Mouse (Mus musculus) kidney, embryonic 14.5 days (tissue): Measurements from ENCODE around the gene Hdgfl3. TPM values are rescaled to one million over a fixed set of nuclear protein-coding genes. Genes with fewer than 3 reads are reported as not detected.

Experiments used
- ATAC-seq: fragments of 200-750 bp; cut with Nextera tagmentation; 2 replicates; pipeline ENCODE4 v1.8.0; 2017; ENCODE audit warnings: moderate number of reproducible peaks, mild to moderate bottlenecking, moderate TSS enrichment, moderate library complexity; ENCODE audit not compliant: low FRiP score, low TSS enrichment
- H3K27ac ChIP-seq: fragments of 300-500 bp; sonication (generic); 2 replicates; pipeline ENCODE4 v1.5.1; 2014; ENCODE audit warnings: low read depth, mild to moderate bottlenecking, low read length, moderate library complexity, mixed read lengths
- H3K27me3 ChIP-seq: fragments of 300-500 bp; sonication (generic); 2 replicates; pipeline ENCODE4 v1.6.1; 2014; ENCODE audit warnings: mild to moderate bottlenecking, low read length; ENCODE audit not compliant: control insufficient read depth, insufficient read depth
- H3K36me3 ChIP-seq: fragments of 300-500 bp; sonication (generic); 2 replicates; pipeline ENCODE4 v1.6.1; 2014; ENCODE audit warnings: low read length, mixed read lengths; ENCODE audit not compliant: control insufficient read depth, insufficient read depth
- H3K4me1 ChIP-seq: fragments of 300-500 bp; sonication (generic); 2 replicates; pipeline ENCODE4 v1.6.1; 2014; ENCODE audit warnings: low read length, mixed read lengths; ENCODE audit not compliant: control insufficient read depth, insufficient read depth
- H3K4me2 ChIP-seq: fragments of 300-500 bp; sonication (generic); replicated peaks from 2 replicates; pipeline ENCODE4 v1.6.1; 2014; ENCODE audit warnings: low read depth, mild to moderate bottlenecking, low read length
- H3K4me3 ChIP-seq: fragments of 300-500 bp; sonication (generic); 2 replicates; pipeline ENCODE4 v1.5.1; 2014; ENCODE audit warnings: mild to moderate bottlenecking, low read length
- H3K9ac ChIP-seq: fragments of 300-500 bp; sonication (generic); 2 replicates; pipeline ENCODE4 v1.6.1; 2014; ENCODE audit warnings: low read depth, mild to moderate bottlenecking, low read length, moderate library complexity
- H3K9me3 ChIP-seq: fragments of 300-500 bp; sonication (generic); 2 replicates; pipeline ENCODE4 v1.6.1; 2016; ENCODE audit warnings: low read length; ENCODE audit not compliant: control insufficient read depth
- WGBS: fragments of 180-500 bp; shearing (Covaris S2); extraction: QIAGEN DNeasy Blood & Tissue Kit; methylation state at CpG from one replicate; pipeline ENCODE4 v1.1.7; 2014; 5-methylcytosine and 5-hydroxymethylcytosine counted together
- polyA plus RNA-seq: library from polyadenylated mRNA; unstranded; fragments of >200 nt; fragmentation: Nextera tagmentation; extraction: Ambion mirVana; gene quantifications from 2 replicates; pipeline ENCODE4 v1.2.1, GENCODE M21; 2014

Hdgfl3 gene
- polyA plus RNA-seq, 1 experiment from 2014 or later = 21.5 TPM

DNA sequence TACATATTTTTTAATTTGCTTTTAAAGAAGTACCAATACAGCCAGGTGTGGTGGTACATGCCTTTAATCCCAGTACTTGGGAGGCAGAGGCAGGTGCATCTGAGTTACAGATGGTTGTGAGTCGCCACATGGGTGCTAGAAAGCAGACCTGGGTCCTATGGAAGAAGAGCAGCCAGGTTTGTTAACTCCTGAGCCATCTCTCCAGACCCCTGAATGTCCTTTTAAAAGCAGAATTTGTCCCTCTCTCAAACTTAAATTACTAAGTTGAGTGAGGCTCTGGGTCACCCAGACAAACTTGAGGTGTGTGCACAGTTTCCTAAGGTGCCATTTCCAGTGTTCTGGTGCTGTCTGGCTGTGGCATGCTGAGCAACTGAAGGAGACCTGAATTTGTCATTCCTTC lies 78.6 kb downstream of the Hdgfl3 start, which contains the start of gene Gm10160:
Gene Gm10160, minus strand, starts transcription at position 101 of the 400 bp plus-strand sequence.
- H3K9ac ChIP-seq = no peak within 1 kb of the TSS
- no peaks in the 10 kb centered on the region for H3K36me3 ChIP-seq
- 86% methylated on average over 1 of the region's 1 CpGs for WGBS
- peaks cover 11% of the 10 kb centered on the region; the same call in 1 of the 2 replicates for H3K27me3 ChIP-seq
- H3K4me2 ChIP-seq = no peak within 1 kb of the TSS
- no peaks in the 10 kb centered on the region for H3K9me3 ChIP-seq
- H3K4me3 ChIP-seq = no peak within 1 kb of the TSS
- peaks cover 3% of the 10 kb centered on the region; the same call in 1 of the 2 replicates for H3K4me1 ChIP-seq
- no peak within 1 kb of the TSS for H3K27ac ChIP-seq
- ATAC-seq = no peak

DNA sequence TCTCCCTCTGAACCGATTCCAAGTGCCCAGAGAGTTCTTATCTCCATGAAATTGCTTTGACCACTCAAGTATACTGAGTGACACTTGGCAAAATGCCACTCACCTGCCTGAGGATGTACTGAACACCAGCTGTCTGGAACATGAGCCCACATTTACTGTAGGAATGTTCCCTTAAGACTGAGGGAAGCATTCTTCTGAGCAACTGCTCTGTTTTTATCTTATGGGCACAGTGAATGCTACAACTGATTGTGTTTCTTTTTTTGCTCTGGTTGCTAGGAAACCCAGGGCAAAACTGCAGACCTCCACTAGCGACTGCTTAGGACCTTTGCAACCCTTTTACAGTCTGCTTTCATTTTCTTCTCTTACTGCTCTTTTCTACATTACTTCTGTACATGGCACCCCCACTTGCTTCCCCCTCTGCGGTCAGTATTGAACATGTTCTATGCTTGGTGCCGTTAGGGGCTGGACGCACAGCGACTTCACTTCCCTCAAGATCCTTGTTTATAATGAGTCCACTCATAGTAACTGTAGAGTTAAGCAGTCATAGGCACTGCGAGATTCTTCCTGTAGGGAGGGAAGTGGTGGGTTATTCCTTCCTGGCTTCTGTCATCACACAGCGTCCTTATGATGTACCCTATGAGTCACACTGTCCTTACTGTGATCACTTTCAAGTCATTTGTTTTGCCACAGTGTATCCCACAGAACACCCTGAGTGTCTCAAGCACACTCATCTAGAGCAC lies 79.5 kb downstream of the Hdgfl3 start:
- no peaks in the 10 kb centered on the region for H3K9me3 ChIP-seq
- 74% methylated on average over 8 of the region's 8 CpGs for WGBS
- no peaks in the 10 kb centered on the region for H3K36me3 ChIP-seq
- H3K27me3 ChIP-seq = peaks cover 11% of the 10 kb centered on the region; the same call in 1 of the 2 replicates
- no peak overlapping the region for H3K27ac ChIP-seq
- no peak overlapping the region for H3K9ac ChIP-seq
- H3K4me3 ChIP-seq = no peak overlapping the region
- H3K4me2 ChIP-seq = no peak overlapping the region
- peaks cover 3% of the 10 kb centered on the region; the same call in 1 of the 2 replicates for H3K4me1 ChIP-seq
- no peak for ATAC-seq

DNA sequence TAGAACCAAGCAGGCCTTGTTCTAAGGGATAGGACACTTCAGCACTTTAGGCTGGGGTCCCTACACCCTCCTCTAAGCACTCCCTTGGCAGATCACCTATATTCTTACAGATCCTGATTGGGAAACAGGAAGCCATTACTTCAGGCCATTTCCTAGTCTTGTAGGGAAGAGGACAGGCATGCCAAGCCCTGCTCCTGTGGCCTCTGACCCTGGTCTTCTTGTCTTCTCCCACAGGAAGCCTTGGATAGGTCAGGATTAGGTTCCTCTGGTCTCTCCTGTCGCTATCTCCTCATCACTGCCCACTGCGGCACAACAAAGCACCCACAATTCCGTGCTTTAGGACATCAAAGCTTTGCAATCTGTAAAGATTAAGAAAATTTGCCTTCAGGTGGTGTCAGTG lies 82.6 kb downstream of the Hdgfl3 start:
- Histone ChIP-seq H3K9ac (no peak overlapping the region), H3K4me2 (no peak overlapping the region), H3K4me3 (no peak overlapping the region), H3K27me3 (no peaks in the 10 kb centered on the region), H3K36me3 (no peaks in the 10 kb centered on the region), H3K4me1 (no peaks in the 10 kb centered on the region), H3K9me3 (no peaks in the 10 kb centered on the region), H3K27ac (peak overlapping the region; percentile 38; the same call in 1 of the 2 replicates)
- ATAC-seq = no peak
- 74% methylated on average over 3 of the region's 3 CpGs for WGBS

DNA sequence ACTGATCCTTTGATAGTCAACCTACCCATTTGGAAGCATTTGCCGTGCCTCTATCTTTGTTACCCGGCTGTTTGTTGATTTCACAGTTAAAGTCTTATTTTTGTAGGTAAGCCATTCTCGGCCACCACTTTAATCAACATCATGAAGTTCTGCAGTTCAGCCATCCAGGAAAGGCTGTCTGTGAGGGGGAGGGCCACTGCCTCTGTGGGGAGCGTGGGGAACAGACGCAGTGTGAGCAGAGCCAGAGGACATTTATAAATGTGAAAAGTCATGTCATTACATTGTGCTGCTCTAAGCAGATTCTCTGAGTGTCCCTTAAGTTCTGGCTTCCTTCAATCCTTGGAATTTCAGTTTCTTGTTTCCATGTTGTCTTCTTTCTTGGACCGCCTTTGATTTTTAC lies 84.1 kb downstream of the Hdgfl3 start:
- 58% methylated on average over 6 of the region's 6 CpGs for WGBS
- Histone ChIP-seq H3K4me3 (no peak overlapping the region), H3K4me1 (0 out of 2 replicates have a peak, but pooled peaks cover 2% of the 10 kb centered on the region), H3K9ac (no peak overlapping the region), H3K9me3 (no peaks in the 10 kb centered on the region), H3K27ac (no peak overlapping the region), H3K27me3 (no peaks in the 10 kb centered on the region), H3K36me3 (no peaks in the 10 kb centered on the region), H3K4me2 (no peak overlapping the region)
- ATAC-seq = no peak

DNA sequence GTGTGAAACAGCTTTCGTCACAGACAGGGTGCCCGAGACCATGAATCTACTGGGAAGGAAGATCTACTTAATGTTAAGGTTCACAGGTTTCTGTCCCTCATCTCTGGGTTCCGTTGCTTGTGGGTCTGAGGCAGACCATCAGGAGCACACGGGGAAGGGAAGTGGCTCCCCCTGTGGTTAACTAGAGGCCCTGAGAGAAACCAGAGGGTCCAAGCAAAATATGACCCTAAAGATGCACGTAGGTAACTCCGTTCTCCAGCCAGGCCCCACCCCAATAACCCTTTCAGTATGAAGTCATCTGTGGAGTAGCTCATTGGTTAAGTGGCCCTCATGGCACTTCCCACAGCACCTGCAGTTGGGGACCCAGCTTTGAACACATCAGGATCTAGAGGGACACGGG lies 84.6 kb downstream of the Hdgfl3 start:
- Histone ChIP-seq H3K4me2 (no peak overlapping the region), H3K27ac (no peak overlapping the region), H3K4me3 (no peak overlapping the region), H3K4me1 (0 out of 2 replicates have a peak, but pooled peaks cover 5% of the 10 kb centered on the region), H3K27me3 (no peaks in the 10 kb centered on the region), H3K36me3 (no peaks in the 10 kb centered on the region), H3K9me3 (no peaks in the 10 kb centered on the region), H3K9ac (no peak overlapping the region)
- no peak for ATAC-seq
- WGBS = 94% methylated on average over 7 of the region's 7 CpGs

DNA sequence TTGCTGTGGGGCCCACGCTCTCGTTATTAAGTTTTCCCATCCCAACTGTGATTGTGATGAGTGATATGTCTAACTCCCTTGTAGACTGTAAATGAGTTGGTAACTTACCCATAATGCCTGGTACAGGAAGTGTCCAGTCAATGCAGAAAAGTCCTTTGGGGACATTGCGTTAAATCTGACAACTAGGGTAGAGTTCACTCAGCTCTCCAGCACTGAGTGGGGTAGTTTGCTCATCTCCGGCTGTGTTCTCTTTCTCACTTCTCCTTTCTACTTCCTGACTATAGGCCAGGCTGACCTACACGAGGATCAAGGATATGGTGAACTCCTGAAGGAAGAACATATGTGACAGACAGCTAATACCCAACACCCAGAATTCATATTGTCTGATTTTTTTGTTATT lies 85.1 kb downstream of the Hdgfl3 start:
- H3K9me3 ChIP-seq = no peaks in the 10 kb centered on the region
- no peak overlapping the region for H3K4me2 ChIP-seq
- H3K4me3 ChIP-seq = no peak overlapping the region
- no peaks in the 10 kb centered on the region for H3K27me3 ChIP-seq
- no peak overlapping the region for H3K9ac ChIP-seq
- H3K36me3 ChIP-seq = no peaks in the 10 kb centered on the region
- ATAC-seq = no peak
- WGBS = 89% methylated on average over 5 of the region's 5 CpGs
- H3K27ac ChIP-seq = no peak overlapping the region
- 0 out of 2 replicates have a peak, but pooled peaks cover 5% of the 10 kb centered on the region for H3K4me1 ChIP-seq

DNA sequence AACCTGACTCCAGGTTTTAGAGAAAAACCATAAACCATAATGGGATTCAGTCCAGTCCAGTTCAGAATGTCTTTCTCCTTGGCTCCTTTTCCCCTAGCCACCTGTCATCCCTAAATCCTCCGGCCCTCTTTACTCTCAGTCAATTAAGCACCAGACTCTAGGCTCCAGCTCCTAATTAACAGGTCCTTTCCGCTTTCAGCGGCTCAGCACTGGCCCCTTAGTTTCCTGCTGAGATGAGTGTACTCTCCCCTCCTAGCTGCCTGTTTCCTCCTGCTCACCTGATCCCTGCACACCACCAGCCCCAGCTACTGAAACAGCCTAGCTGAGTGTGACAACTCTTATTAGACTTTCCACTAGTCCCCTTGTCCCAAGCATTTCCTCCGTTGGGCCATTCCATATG lies 86.5 kb downstream of the Hdgfl3 start:
- Histone ChIP-seq H3K27ac (no peak overlapping the region), H3K36me3 (no peaks in the 10 kb centered on the region), H3K4me3 (no peak overlapping the region), H3K9me3 (no peaks in the 10 kb centered on the region), H3K27me3 (no peaks in the 10 kb centered on the region), H3K4me1 (0 out of 2 replicates have a peak, but pooled peaks cover 5% of the 10 kb centered on the region), H3K9ac (no peak overlapping the region), H3K4me2 (no peak overlapping the region)
- 39% methylated on average over 4 of the region's 4 CpGs for WGBS
- no peak for ATAC-seq

DNA sequence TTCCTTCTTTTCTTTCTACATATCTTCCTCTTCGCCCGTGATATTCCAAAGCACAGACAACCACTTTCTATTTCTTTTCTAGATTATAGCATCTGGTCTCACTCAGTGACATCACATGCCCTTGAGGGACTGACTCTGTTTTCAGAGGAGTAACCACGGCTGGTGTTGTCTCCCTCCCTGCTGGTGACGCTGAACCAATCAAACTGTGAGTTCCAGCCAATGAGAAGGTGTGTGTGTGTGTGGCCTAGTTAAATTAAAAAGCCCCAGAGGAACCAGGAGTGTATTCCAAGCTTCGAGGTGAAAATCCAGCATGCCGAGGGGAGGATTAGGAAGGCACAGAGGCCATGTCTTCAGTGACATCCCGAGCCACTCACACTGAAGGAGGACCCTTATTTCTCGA lies 87.3 kb downstream of the Hdgfl3 start:
- WGBS = 44% methylated on average over 8 of the region's 8 CpGs
- Histone ChIP-seq H3K4me2 (no peak overlapping the region), H3K4me3 (no peak overlapping the region), H3K9ac (no peak overlapping the region), H3K4me1 (0 out of 2 replicates have a peak, but pooled peaks cover 5% of the 10 kb centered on the region), H3K36me3 (no peaks in the 10 kb centered on the region), H3K27me3 (no peaks in the 10 kb centered on the region), H3K27ac (no peak overlapping the region), H3K9me3 (no peaks in the 10 kb centered on the region)
- ATAC-seq = no peak

DNA sequence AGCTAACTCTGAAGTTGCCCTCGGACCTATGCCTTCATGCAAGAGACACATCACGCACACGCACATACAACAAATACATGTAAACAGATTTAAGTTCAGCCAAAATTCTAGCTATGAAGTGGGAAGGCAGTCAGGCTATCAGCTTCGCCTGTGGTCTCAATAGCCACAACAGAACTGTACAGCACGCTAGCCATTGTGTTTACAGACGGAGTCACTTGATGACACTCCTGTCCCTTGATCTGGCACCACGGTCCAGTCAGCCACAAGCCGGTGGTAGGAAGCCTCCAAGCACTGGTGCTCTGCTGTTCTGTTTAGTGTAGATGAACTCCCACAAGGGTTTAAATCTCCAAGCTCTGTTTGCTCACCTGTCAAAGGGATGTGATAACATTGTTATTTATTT lies 88.3 kb downstream of the Hdgfl3 start:
- no peaks in the 10 kb centered on the region for H3K27me3 ChIP-seq
- no peak overlapping the region for H3K4me3 ChIP-seq
- no peak for ATAC-seq
- 78% methylated on average over 8 of the region's 8 CpGs for whole genome bisulfite sequencing
- H3K9me3 ChIP-seq = no peaks in the 10 kb centered on the region
- no peak overlapping the region for H3K9ac ChIP-seq
- H3K27ac ChIP-seq = no peak overlapping the region
- H3K4me2 ChIP-seq = no peak overlapping the region
- H3K36me3 ChIP-seq = no peaks in the 10 kb centered on the region
- H3K4me1 ChIP-seq = 0 out of 2 replicates have a peak, but pooled peaks cover 5% of the 10 kb centered on the region
